In the genomic region with DNA sequence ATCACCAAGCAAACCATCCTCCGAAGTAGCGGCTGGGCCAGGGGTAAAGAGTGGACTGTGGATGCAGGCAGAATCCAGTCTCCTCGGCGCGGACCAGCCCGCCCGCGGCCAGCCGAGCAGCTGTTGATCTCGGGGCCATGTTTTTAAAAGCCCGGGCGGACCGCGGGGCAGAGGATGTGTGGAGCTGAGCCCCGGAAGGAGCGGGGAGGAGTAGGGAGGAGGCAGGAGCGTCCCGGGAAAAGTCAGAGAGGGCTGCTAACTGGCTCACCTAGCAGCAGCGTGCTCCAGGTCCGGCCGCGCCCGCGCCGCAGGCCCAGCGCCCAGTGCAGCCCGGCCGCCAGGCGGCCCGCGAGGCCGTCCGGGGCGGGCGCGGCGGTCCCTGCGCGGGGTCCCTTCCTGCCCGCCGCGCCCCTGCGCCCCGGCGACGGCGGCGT, we compare ENCODE assay signal across 8 mouse cellular contexts. TPM values are rescaled to one million over a fixed set of nuclear protein-coding genes. Genes with fewer than 3 reads are reported as not detected.
DNase-seq lines count a peak whose midpoint lies in the region; ATAC-seq and TF ChIP-seq lines count a peak whose summit lies in the region.

No protein-coding gene starts in this region.

- ATAC-seq in lung, postnatal 0 days = peak; percentile 80

- no peak for TF ChIP-seq CTCF in lung, postnatal 0 days (IDR thresholded peaks at IDR 0.05)

- intact Hi-C loops in heart, postnatal 25 days (cut with DNase I) = no loop called here

- H3K4me3 ChIP-seq in heart, embryonic 10.5 days = peak overlapping the region; percentile 87
- H3K4me3 ChIP-seq in lung, postnatal 0 days (ENCODE audit: low read depth, low read length) = peak overlapping the region; percentile 79

- no peaks in the 10 kb centered on the region for H3K36me3 ChIP-seq in heart, embryonic 10.5 days
- no peaks in the 10 kb centered on the region for H3K36me3 ChIP-seq in lung, postnatal 0 days (ENCODE audit: insufficient read depth, low read length)

- H3K4me2 ChIP-seq in lung, postnatal 0 days (replicated peaks; ENCODE audit: low read depth, low read length) = peak overlapping the region; percentile 66

- no peaks in the 10 kb centered on the region for H3K9me3 ChIP-seq in heart, embryonic 10.5 days
- no peaks in the 10 kb centered on the region for H3K9me3 ChIP-seq in lung, postnatal 0 days (ENCODE audit: low read length)

- peak; percentile 88 for DNase-seq in heart, embryonic 10.5 days (ENCODE audit: low spot score)
- DNase-seq in heart, postnatal 25 days (ENCODE audit: low spot score) = no peak
- DNase-seq in MN1 (ENCODE audit: low spot score) = peak; percentile 57
- DNase-seq in embryo, embryonic 11.5 days (ENCODE audit: low read depth, low spot score) = peak; percentile 36
- peak; percentile 42 to 66 for DNase-seq in gastrocnemius, postnatal 4 days (ENCODE audit: low spot score in 2 of 2)
- peak; percentile 61 to 71 for DNase-seq in kidney, postnatal 36 days
- peak; percentile 73 for DNase-seq in lung, postnatal 0 days (ENCODE audit: low spot score)
- peak; percentile 77 for DNase-seq in retina, postnatal 1 day

- peak overlapping the region; percentile 95 for H3K27ac ChIP-seq in heart, embryonic 10.5 days
- peak overlapping the region; percentile 87 for H3K27ac ChIP-seq in lung, postnatal 0 days (ENCODE audit: low read length)

- 2% methylated on average over 48 of the region's 48 CpGs for WGBS in heart, embryonic 10.5 days
- under 1% methylated on average over 18 of the region's 48 CpGs for WGBS in lung, postnatal 0 days

- H3K9ac ChIP-seq in lung, postnatal 0 days (replicated peaks; ENCODE audit: low read depth) = peak overlapping the region; percentile 43

- H3K27me3 ChIP-seq in heart, embryonic 10.5 days (ENCODE audit: insufficient read depth, poor library complexity, severe bottlenecking) = no peaks in the 10 kb centered on the region
- no peaks in the 10 kb centered on the region for H3K27me3 ChIP-seq in lung, postnatal 0 days (replicated peaks; ENCODE audit: insufficient read depth, low read length)

- TF ChIP-seq EP300 in lung, postnatal 0 days (IDR thresholded peaks at IDR 0.05) = no peak

- H3K4me1 ChIP-seq in heart, embryonic 10.5 days = peaks cover 19% of the 10 kb centered on the region
- peaks cover 3% of the 10 kb centered on the region; the same call in 1 of the 2 replicates for H3K4me1 ChIP-seq in lung, postnatal 0 days (ENCODE audit: insufficient read depth, low read depth, low read length)

RNA-seq across cellular contexts. Expression of gene Dpy19l1, which starts 0.4 kb away (rescaled TPM):
- polyA plus RNA-seq in heart, embryonic 10.5 days (2016; fragmentation: Nextera tagmentation; extraction: Ambion mirVana) = 7.0 and 9.6 TPM in 2 replicates
- total RNA-seq in heart, postnatal 25 days (2021) = 1 to 10 TPM; 7.5 to 9.3 TPM
- 10 to 100 TPM; 27.1 to 27.4 TPM for total RNA-seq in gastrocnemius, postnatal 4 days (2021)
- 8.2 and 10.1 TPM in 2 replicates for polyA plus RNA-seq in lung, postnatal 0 days (2015; fragmentation: Nextera tagmentation; extraction: Ambion mirVana)
